Mouse (Mus musculus): ENCODE results near the gene Ndrg4. TPM values are rescaled to one million over a fixed set of nuclear protein-coding genes. Genes with fewer than 3 reads are reported as not detected.
"Not testable (repeated sequence)": the region's sequence is repeated elsewhere in the genome, so short reads cannot be mapped to it uniquely, and the experiment has no call there.

Gene Ndrg4
- total RNA-seq (2021) = 15.4 and 22.5 TPM in 2 replicates
- long read RNA-seq, transcript Ndrg4-203 (14 exons, 2,738 nt) = major isoform, 7 of 34 reads
- long read RNA-seq, partial matches to known transcripts = 10 of 34 reads
- long read RNA-seq, other reads (novel, unspliced or antisense) = 9 of 34 reads

DNA sequence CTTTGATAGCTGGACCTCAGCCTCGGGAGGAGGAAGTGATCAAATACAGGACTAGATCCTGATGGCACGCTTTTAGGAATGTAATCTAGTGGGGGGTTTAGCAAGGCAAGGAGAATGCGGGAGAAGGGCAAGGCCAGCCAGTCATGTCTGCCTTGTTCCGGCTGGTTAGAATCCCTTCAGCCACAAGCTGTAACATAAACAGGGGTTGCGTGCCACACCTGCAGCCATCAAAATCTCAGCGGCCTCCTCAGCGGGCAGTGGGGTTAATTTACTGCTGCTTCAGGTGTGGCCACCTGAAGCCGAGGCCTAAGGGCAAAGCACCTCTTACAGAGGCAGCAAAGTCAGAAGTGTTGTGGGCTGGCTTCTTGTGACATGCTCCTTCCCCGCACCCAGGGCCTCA is at the start of gene Ndrg4:
TSS of gene Ndrg4 (plus strand) at position 350 of the 400 bp plus-strand sequence.
- no peak for DNase-seq

DNA sequence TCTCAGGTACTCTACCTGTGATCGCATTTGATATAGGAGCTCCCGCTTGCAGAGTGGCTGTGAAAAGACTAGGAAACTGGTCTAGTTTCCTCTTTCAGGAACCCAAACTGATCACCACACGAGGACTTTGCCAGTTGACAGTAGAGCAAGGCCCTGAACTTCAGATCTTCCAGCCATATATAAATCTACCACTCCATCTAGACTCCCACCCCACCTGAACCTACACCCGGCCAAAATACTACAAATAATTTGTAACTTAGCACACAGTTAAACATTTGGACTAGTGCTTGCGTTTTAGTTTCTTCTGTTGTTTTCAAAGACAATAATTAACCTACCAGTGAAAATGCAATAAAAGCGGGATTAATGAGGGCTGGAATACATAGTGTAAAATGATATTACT is 43.9 kb upstream of the Ndrg4 start:
- DNase-seq = no peak

DNA sequence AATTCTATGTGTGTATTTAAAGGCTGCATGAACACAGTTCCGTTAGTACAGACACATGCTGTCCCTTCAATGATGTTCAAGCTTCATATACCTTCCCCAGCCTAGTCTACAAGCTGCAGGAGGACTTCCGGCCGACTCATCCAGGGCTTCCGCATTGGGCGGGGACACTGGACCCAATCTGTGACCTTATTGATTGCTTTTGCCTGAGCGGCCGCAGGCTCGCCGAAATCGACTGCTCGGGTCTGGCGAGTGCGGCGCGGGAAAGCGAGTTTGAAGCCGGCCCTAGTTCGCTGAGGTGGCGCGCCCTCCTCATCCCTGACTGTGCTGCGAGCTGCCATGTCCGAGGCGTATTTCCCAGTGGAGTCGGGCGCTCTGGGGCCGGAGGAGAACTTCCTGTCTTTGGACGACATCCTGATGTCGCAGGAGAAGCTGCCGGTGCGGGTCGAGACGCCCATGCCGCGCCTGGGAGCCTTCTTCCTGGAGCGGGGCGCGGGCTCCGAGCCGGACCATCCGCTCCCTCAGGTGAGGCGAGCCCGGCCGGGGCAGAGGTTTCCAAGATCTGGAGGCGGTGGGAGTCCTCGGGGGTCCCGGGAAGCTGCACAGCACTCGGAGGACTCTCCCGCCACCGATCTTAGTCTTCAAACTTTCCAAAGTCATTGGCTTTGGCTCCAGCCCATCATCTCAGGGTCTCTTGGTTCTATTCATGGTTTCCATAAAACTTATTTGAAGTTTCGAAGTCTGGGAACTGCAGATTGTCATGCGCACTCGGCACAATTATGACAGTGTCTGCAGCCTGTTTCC is 43.3 kb upstream of the Ndrg4 start, which contains the start of gene Gins3:
TSS of gene Gins3 (plus strand) at position 192 of the 801 bp plus-strand sequence.
- peak; percentile 91 for DNase-seq

DNA sequence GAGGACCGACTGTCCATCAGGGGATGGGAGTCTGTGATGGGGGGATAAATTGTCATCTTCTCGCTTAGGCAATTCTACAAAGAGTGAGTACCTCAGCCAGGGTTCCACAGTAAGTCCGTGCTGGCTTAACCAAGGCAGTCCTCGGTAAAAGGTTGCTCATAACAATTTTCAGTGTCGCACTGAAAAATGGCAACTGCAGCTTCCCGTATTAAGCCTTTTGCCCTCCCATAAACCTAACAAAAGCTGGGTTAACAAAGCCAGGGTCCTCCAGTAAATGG is 42.8 kb upstream of the Ndrg4 start:
- no peak for DNase-seq

DNA sequence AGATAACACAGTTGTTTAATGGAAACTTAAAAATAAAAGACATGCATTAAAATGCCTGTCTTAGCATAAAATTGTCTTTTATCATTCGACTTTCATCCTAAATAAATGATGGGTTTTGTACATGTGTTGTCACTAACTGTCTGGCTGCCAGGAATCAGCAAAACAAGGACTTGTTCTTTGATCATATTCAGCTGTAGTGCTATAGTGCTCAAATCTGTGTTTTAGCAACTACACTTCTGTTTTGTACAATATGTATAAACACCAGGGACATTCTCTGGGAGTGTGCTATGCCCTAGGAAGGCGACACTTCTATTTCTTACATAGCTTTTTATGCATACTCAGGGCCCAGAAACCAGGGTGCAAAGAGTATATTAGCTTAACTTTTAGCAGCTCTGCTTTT is 31.8 kb upstream of the Ndrg4 start:
- DNase-seq = no peak

DNA sequence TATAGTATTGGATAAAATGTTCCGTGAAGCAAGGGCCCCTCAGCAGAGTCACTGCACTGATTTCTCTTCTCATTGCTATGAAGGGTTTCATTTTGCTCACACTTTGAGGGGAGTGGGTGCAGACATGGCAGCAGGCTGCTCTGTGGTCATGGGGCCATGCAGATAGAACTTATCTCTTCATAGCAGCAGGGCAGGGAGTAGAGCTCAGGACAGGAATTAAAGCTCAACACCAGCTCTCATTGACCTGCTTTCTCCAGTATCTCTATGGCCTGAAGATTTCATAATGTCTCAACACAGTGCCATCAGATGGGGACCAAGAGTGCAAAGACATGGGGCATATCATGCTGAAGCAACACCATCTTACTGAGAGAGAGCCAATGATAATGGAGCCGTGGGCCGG is 28.5 kb upstream of the Ndrg4 start:
- DNase-seq = no peak

DNA sequence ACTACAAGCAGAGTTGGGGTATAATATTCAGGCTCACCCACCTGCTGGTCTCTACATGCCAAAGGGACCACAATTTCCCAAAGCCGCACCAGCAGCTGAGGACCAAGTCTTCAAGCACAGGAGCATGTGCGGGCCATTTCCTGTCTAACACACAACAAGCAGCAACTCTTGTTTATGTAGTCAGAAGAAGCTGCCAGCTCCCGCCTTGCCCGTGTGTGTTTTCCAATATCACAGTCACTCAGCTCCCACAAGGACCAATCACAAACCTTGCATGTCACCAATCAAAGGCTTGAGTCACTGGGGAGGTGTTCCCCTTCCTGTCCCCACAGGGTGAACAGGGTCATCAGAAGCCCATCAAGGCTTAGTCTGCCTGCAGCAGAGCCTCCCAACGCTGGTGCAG is 23.4 kb upstream of the Ndrg4 start:
- DNase-seq = no peak

DNA sequence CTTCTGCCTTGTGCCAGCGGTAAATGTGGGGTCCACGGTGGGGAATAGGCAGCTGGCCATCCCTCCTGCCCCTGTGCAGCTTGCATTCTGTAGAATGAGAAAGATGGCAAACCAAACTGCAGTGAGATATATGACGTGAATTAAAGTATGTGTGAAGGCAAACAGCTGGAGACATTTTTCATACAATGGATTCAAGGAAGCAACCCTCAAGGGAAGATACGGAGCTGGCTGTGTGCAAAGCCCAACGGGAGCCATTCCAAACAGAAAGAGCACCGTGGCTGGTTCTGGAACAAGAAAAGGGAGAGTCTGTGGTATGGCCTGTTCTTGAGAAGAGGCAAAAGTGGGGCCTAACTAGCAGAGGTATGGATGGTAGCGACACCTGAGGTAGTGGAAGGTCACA is 20.9 kb upstream of the Ndrg4 start:
- DNase-seq = no peak

DNA sequence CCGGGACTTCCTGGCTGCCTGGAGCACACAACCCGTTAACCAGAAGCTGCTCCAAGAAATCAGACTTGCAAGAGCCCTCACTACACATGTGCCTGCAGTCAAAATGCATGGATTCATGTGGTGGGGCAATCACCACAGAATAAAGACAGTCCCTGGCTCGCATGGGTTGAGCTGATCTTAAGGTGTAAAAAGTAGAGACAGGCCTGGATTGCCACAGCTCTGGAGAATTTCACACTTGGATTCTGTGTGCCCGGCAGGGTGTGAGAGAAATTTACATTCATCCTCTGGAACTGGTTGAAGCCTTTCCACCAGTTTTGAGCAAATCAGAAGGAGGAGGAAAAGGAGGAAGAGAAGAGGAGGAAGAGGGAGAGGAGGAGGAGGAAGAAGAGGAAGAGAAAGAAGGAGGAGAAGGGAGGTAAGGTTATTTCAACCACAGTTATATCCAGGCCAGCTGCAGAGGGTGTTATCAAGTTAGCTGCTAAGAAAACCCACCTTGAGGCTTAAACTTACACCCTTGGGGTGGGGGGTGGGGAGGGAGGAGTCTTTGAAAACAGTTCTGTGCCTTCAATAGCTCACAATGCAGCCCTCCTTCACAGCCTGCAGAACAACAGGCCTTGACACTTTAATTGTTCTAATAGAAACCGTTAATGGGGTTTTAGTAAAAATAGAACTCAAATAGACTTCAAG is 20.3 kb upstream of the Ndrg4 start:
- no peak for DNase-seq

DNA sequence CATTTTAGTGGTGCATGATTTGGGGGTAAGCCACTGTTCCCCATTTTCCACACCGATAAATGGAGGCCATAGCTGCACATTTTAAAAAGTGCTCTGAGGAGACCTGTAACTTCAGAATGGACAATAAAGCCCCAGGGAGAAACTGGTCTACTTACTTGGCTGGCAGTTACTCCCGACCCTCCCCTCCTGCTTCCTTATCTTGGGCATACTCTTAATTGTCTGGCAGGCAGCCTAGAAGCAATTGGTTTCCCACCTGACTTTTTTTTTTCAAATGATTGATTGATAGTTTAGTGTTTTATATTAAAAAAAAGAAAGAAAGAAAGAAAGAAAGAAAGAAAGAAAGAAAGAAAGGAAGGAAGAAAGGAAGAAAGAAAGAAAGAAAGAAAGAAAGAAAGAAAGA is 19.3 kb upstream of the Ndrg4 start:
- DNase-seq = no peak

DNA sequence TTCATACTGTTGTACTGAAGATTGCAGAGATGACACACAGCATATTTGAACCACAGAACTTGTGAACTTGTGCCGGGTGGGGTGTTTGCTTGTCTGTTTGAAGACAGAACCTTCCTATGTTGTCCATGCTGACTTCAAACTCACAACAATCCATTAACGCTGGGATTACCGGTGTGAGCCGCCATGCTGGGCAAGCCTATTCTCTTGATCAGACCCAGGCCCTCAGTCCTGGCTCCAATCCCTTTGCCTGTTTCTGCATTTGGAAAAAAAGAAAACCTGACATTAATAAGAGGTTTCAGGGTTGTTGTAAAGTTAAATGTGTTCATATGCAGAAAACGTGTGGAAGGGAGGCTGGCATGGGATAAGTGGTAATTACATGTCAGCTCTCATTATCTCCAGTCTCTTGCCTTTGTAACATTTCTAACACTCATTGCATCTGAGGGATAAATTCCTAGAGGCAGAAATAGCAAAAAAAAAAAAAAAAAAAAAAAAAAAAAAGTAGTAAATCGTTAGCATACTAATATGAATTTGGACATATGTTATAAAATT is 16.4 kb upstream of the Ndrg4 start:
- DNase-seq = no peak

DNA sequence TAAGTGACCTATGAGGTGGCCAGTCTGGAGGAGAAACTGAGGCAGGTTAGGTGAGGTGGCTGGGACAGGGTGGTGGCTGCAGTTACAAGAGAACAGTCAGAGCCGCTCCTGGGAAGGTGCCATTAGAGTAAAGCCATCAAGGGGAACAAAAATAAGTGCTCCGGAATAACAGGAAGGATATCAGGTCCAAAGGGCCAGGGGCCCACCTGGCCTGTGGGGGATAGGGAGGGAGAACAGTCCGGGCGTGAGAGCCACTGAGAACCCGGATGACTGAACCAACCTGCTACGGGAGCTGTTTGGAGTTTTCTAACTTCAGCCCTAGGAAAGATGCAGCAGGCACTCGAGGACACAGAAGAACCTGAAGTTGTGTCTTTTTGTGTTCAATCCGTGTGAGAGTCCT is 15.7 kb upstream of the Ndrg4 start:
- DNase-seq = no peak

DNA sequence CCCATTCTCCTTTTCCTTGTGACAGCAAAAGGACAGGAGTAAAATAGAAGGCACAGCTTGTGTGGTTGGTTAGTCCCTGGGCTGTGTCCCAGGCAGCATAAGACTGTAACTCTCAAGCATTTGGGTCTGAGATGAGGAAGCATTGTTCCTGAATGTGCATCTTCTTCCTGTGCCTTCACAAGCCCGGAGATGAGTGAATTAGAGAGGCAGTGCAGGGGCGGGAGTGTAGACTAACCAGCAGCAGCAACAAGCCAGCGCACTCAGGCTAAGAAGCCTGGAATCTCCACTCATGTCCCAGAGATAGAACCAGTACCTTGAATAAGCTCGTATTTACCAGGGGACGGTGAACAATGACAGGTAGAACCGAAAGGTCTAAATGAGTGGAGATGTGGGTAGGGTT is 15.2 kb upstream of the Ndrg4 start:
- no peak for DNase-seq

DNA sequence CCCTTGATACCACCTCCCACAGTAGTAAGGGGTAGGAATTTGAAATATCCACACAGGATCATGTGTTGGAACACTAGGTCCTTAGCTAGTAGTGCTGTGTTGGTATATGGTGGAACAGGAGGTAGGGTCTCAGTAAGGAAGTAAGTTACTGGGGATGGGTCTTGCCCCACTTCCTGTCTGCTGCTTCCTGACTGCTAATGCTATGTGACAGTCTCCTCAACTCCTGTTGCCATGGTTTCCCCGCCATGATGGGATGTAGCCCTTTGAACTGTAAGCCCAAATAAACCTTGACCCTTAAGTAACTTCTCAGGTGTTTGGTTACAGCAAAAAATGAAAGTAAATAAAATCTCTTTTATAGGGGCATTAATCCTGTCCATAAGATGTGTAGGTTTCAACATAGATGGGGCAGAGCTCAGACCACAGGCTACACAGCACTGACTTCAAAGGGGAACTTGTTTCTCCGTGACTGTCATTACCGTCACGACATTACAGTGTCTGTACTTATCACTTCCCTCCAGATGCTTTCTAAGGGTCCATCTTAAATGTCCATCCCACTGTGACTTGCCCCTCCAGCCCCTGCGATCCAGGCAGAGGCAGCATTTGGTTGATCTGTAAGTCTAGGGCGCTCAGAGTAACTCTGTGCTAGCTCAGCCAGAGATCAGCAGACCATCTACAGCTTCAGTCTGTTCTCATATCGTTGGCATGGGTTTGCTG is 13.7 kb upstream of the Ndrg4 start:
- DNase-seq = no peak

DNA sequence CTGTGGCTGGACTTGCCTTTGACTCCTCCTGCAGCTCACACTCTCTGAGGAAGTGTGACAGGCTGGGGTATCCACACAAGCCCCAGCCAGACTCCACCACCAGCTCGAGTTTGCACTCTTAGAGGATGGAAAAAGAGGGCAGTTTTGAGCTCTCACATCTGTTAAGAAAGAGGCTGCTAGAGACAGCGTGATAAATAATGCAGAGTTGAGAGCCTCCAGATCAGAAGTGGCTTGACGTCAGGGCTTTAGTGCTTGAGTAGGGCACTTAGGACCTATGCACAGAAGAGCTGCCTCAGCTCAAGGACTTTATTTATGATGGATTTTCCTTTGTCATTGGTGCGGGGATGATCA is 13.2 kb upstream of the Ndrg4 start:
- no peak for DNase-seq

DNA sequence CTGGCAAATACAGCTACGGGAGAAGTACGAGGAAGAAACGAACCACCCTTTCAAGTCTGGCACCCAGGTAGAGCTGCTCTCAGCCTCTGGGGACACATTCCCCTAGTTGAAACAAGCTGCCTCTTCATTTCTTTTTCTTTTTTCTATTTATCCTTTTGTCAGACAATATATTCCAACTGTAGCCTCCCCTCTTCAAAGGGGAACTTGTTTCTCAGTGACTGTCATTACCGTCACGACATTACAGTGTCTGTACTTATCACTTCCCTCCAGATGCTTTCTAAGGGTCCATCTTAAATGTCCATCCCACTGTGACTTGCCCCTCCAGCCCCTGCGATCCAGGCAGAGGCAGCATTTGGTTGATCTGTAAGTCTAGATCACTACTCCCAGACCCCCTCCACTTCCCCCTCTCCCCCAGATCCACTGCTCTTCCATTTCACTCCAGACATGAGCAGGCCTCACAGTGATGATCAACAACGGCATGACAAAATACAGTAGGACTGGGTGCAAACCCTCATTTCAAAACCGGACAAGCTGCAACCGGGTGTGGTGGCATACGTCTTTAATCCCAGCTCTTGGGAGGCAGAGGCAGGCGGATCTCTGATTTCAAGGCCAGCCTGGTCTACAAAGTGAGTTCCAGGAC is 10.8 kb upstream of the Ndrg4 start:
- not testable (repeated sequence) for DNase-seq

DNA sequence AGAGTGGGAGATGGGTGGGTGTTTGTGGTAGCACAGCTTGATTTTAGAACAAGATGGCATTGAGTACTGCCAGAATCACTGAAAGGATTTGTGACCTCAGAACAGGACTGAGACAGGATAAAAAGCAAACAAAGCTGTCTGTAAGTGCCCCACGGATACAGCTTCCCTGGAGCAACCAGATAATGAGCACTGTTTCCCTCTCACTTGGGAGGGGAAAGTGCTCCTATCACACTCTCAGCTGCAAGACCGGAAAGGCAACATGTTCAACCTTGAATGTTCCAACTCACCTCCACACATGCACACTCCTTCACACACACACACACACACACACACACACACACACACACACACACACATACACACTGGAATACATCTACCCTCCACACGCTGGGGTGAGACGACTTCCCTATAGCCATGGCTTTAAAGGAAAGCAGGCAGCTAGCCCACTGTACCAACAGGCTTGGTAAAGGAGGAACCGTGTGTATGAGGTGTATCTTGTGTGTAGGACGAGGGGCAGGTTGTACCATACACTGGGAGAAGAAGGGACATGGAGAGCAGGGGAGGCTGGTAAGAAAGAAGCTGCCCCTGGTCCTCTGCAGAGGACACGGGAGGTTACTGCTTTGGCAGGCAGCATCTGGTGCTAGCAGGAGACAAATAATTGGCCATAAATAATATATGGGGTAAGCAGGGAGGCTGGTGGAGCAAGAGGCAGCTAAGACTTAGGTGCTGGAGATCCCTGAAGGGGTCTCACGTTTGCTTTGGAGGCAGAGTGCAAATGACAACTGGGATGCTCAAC is 8.4 kb upstream of the Ndrg4 start:
- no peak for DNase-seq

DNA sequence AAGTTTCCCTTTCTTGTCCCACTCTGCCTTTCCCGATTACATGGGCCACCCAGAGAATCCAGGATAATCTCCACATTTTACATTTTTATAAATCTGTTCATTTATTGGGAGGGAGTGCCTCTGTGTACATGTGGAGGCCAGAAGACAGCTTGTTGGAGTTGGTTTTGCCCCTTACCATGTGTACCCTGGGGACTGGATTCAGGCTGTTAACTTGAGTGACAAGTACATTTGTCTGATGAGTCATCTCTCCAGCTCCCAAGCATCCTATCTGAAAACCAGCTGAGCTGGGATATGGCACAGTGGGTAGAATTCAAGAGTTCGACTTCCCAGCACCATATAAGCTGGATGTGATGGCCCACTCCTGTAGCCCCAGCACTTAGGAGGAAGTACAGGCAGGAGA is 6.8 kb upstream of the Ndrg4 start:
- DNase-seq = no peak

DNA sequence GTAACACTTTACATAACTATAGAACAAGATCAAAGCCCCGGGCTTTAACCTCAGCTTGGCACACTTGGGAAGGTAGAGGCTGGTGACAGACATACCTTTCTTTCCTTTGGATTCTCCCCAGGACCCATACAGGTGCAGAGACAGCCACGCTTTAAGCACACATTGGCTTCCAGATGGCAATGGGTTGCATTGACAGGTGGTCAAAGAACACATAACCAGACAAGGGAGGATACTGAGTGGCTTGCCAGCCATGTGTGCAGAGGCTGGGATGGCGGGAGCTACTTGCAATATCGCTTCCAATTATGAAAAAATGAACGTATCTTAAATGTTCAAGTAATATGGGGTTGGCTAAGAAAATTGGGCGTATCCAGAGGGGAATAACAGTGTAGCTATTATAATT is 4.9 kb upstream of the Ndrg4 start:
- DNase-seq = no peak

DNA sequence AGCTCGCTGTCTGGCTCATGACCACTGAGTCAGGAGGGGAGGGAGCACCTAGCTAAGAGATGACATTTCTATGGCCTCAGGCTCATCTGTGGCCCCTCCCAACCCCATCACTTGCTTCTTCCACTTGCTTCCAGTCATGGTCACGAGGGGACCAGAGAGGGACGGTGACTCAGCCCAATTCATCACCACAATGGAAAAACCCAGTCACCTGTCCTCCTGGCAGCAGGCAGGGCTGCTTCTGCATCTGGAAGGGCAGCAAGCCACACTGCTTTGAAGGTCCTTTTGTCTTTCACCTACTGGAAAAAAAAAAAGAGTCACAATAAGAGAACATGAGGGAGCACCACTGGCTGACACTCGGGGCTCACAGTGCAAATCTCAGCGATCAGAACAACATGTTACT is 4.0 kb upstream of the Ndrg4 start:
- peak; percentile 64 for DNase-seq

DNA sequence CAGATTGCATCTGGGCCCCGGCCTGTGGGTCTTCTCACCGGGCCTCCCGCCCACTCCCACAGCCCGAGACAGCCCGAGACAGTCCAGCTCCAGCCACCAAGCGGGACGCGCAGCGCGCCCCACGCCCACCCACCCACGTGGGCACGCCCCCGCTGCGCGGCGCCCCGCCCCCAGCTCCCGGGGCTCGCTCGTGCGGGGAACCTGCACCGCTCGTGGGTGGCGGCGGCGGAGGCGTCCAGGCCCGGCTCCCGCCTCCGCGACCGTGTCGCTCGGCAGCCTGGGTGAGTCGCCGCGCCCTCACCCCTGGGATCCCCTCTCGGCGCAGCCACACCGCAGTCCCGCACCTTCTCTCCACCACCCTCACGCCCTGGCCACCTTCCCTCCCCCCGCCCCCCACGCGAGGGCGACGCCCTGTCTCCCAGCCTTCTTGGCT is 827 bp downstream of the Ndrg4 start:
- DNase-seq = peak; percentile 24
